Mouse (Mus musculus): ENCODE measurements around the gene Map1s. TPM values are rescaled to one million over a fixed set of nuclear protein-coding genes. Genes with fewer than 3 reads are reported as not detected.
A peak's percentile ranks its signal among the peaks of the same experiment; 100 is the strongest.

Gene Map1s
- total RNA-seq, 2 experiments from 2014 or later, result 18.9 to 19.8 TPM

- no peak for DNase-seq
Measured at GRCm38 (mm10) chr8:70898661-70899198, 7.0 kb upstream of the Map1s start.

- no peak for DNase-seq
Measured at GRCm38 (mm10) chr8:70899226-70899625, 6.5 kb upstream of the Map1s start.

- no peak for DNase-seq
Measured at GRCm38 (mm10) chr8:70900872-70901387, 4.8 kb upstream of the Map1s start.

- no peak for DNase-seq
Measured at GRCm38 (mm10) chr8:70902211-70902610, 3.5 kb upstream of the Map1s start.

GRCm38 (mm10) chr8:70903112-70903511 lies 2.6 kb upstream of the Map1s start:
- DNase-seq, result no peak

- no peak for DNase-seq
Measured at GRCm38 (mm10) chr8:70903582-70903981, 2.1 kb upstream of the Map1s start.

GRCm38 (mm10) chr8:70904532-70904931 lies 1.2 kb upstream of the Map1s start:
- DNase-seq, result peak; percentile 35 to 82

GRCm38 (mm10) chr8:70905463-70905830 lies 285 bp upstream of the Map1s start:
- no peak for DNase-seq

GRCm38 (mm10) chr8:70907518-70907917 lies 1.8 kb downstream of the Map1s start:
- no peak for DNase-seq

- no peak for DNase-seq
Measured at GRCm38 (mm10) chr8:70911596-70911995, 5.9 kb downstream of the Map1s start.

- DNase-seq, result no peak
Measured at GRCm38 (mm10) chr8:70912955-70913354, 7.2 kb downstream of the Map1s start.

- no peak for DNase-seq
Measured at GRCm38 (mm10) chr8:70913523-70913922, 7.8 kb downstream of the Map1s start.

GRCm38 (mm10) chr8:70914704-70915103 lies 9.0 kb downstream of the Map1s start:
- no peak for DNase-seq

- no peak for DNase-seq
Measured at GRCm38 (mm10) chr8:70920049-70920922, 14.6 kb downstream of the Map1s start.

GRCm38 (mm10) chr8:70924151-70924550 lies 18.4 kb downstream of the Map1s start:
- DNase-seq, result no peak

GRCm38 (mm10) chr8:70925754-70926153 lies 20.0 kb downstream of the Map1s start:
- DNase-seq, result no peak

- DNase-seq, result no peak
Measured at GRCm38 (mm10) chr8:70926396-70926795, 20.7 kb downstream of the Map1s start.

- DNase-seq, result peak; percentile 23 to 53
Measured at GRCm38 (mm10) chr8:70928096-70928495, 22.4 kb downstream of the Map1s start.

- peak; percentile 39 to 47 for DNase-seq
Measured at GRCm38 (mm10) chr8:70928778-70929322, 23.1 kb downstream of the Map1s start.

- DNase-seq, result no peak
Measured at GRCm38 (mm10) chr8:70931731-70932130, 26.0 kb downstream of the Map1s start.

- no peak for DNase-seq
Measured at GRCm38 (mm10) chr8:70933036-70933435, 27.3 kb downstream of the Map1s start.

GRCm38 (mm10) chr8:70934786-70935185 lies 29.1 kb downstream of the Map1s start:
- no peak for DNase-seq

- no peak for DNase-seq
Measured at GRCm38 (mm10) chr8:70937200-70937599, 31.5 kb downstream of the Map1s start.

Data from heart, adult 18-20 months (tissue).